Mouse (Mus musculus) bone marrow, adult 2 months (tissue): Measurements from ENCODE around the gene AA986860. TPM values are rescaled to one million over a fixed set of nuclear protein-coding genes. Genes with fewer than 3 reads are reported as not detected.

Source experiments
- H3K27ac ChIP-seq: fragments of 200-500 bp; 2 replicates; pipeline ENCODE4 v1.5.1; 2012; ENCODE audit warnings: low read depth, mild to moderate bottlenecking, control low read depth, inconsistent platforms, low read length; ENCODE audit not compliant: control insufficient read depth, poor library complexity, insufficient read depth
- H3K4me1 ChIP-seq: fragments of 200-500 bp; 2 replicates; pipeline ENCODE4 v1.6.1; 2011; ENCODE audit warnings: low read length; ENCODE audit not compliant: control insufficient read depth, insufficient read depth
- H3K4me3 ChIP-seq: fragments of 200-500 bp; replicated peaks from 2 replicates; pipeline ENCODE3; 2011; ENCODE audit warnings: mild to moderate bottlenecking, low read depth, low read length, control low read depth; ENCODE audit not compliant: control insufficient read depth
- CTCF ChIP-seq: fragments of 200-500 bp; IDR thresholded peaks from 2 replicates; pipeline ENCODE4 v1.5.1; 2011; ENCODE audit warnings: low read length, control low read depth; ENCODE audit not compliant: control insufficient read depth, insufficient read depth
- POLR2A ChIP-seq: fragments of 200-500 bp; IDR thresholded peaks from 2 replicates; pipeline ENCODE4 v1.6.1; 2011; ENCODE audit warnings: low read depth, mild to moderate bottlenecking, control low read depth, low read length, borderline replicate concordance; ENCODE audit not compliant: control insufficient read depth
- WGBS: fragments of 180-500 bp; shearing (Covaris S2); methylation state at CpG from one replicate; pipeline ENCODE4 v1.1.7; 2018; 5-methylcytosine and 5-hydroxymethylcytosine counted together
- polyA plus RNA-seq: library from polyadenylated mRNA; stranded (reverse); fragments of >200 nt; gene quantifications from 2 replicates; pipeline ENCODE4 v1.2.4, GENCODE M21; 2011; ENCODE audit warnings: low replicate concordance; ENCODE audit not compliant: missing spikeins, insufficient read depth, insufficient read length

AA986860 gene
- polyA plus RNA-seq, 1 experiment = 1.9 TPM

DNA sequence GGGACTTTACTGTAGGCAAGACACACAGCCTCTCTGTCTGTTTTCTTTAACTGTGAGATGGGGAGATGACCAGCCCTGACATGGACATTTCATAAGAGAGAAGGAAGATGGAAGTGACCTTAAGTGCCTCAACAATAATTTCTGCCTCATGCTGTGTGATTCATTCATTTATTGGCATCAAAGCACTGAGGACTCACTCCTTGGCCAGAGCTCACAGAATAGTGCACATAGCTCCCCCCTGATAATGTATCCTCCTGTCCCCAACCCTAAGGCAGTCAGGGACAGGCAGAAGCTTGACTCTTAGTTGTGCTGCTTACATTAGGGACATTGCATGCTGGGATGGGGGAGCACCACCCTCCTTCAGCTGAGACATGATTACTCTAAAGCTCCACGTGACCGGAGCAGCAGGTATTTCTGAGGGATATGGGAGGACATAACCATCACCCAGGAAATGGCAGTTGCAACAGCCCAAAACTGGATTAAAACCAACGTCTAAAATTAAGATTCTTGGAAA is 39.3 kb downstream of the AA986860 start:
- TF ChIP-seq CTCF (no peak), POLR2A (no peak)
- WGBS = 67% methylated on average over 3 of the region's 3 CpGs
- Histone ChIP-seq H3K4me1 (no peaks in the 10 kb centered on the region; the same call in 1 of the 2 replicates), H3K27ac (no peak overlapping the region), H3K4me3 (no peak overlapping the region)

DNA sequence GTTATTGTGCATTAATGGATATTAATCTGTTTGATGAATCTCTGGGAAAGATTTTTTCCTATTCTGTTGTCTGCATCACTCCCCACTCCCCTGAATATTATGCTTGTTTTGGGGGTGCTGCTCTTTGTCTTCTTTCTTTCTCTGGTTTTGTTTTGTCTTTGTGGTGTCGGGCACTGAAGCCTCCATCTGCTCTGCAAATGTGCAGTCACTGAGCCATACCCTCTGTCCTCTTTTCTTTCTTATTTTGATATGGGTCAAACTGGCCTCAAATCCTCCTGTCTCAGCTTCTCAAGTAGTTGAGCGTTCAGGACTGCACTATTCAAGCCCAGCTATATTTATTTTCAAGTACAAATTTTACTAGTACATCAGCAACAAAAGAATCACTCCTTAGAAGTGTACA is 43.5 kb downstream of the AA986860 start:
- 78% methylated on average over 2 of the region's 2 CpGs for WGBS
- no peaks in the 10 kb centered on the region; the same call in 1 of the 2 replicates for H3K4me1 ChIP-seq
- no peak overlapping the region for H3K4me3 ChIP-seq
- no peak for TF ChIP-seq CTCF
- no peak for TF ChIP-seq POLR2A
- H3K27ac ChIP-seq = no peak overlapping the region

DNA sequence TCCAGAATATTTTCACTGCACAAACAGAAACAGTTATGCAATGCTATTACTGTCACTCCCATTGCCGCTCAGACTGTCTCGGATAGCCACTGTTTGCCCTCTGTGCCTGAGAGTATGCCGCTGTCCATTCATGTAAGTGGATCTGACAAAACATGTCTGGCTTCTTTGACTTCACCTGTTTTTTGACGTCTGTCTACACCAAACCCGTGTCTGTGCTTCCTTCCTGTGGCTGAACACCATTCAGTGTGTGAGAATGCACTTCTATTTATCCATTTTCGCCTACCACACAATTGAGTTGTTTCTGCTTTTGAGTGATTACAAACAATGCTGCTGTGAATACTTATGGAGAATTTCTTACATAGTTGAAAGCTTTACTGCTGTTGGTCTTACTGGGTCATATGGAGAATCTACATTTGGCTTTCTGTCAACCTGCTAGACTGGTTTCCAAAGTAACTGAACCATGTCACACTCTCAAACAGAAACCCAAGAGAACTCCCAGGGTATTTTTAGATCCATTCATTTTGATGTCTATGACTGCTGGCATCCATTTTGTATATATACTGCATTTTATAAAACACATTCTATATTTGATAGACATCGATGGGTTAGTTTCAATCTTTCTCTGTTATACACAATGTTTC is 44.0 kb downstream of the AA986860 start:
- no peak overlapping the region for H3K4me3 ChIP-seq
- 59% methylated on average over 7 of the region's 7 CpGs for WGBS
- TF ChIP-seq POLR2A (no peak), CTCF (no peak)
- H3K4me1 ChIP-seq = no peaks in the 10 kb centered on the region; the same call in 1 of the 2 replicates
- H3K27ac ChIP-seq = no peak overlapping the region

DNA sequence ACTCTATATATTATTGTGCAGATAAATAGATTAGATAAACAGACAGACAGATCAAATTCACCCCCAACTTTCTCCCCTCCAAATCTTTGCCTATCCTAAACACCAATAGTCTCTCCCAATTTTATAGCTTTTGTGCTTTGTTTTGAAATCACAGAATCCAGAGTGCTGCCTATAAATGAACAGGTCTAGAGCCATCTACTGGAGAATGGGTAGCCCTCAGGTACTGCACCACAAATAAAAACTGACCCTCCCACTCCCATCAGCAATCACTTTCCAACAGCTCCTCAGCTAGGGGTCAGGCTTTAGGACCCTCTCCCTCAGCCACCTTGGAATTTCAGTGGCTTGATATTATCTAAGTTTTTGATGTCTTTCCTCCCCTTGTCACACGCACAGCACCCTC is 44.9 kb downstream of the AA986860 start:
- no peak overlapping the region for H3K4me3 ChIP-seq
- TF ChIP-seq CTCF = no peak
- TF ChIP-seq POLR2A = no peak
- 88% methylated on average over 1 of the region's 1 CpGs for WGBS
- H3K4me1 ChIP-seq = no peaks in the 10 kb centered on the region; the same call in 1 of the 2 replicates
- no peak overlapping the region for H3K27ac ChIP-seq

DNA sequence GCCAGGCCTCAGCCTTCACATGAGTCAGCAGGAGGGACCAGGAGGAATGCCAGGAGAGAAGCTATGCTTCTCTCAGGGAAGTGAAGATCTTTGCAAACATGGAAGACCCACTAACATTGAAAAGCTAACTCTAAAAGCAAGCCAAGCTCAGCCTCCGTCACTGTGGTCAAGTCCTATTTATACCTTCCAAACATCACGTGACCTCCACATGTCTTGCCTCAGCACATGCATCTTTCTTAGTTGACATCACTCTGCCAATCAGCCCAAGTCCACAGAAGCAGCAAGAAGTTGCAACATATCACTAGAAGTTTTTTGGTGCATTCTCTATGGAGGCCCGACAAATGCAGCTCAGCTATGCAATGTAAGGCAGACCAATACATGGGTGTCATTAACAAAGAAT is 48.1 kb downstream of the AA986860 start:
- H3K27ac ChIP-seq = no peak overlapping the region
- no peaks in the 10 kb centered on the region; the same call in 1 of the 2 replicates for H3K4me1 ChIP-seq
- 78% methylated on average over 3 of the region's 3 CpGs for WGBS
- no peak overlapping the region for H3K4me3 ChIP-seq
- TF ChIP-seq CTCF (no peak), POLR2A (no peak)

DNA sequence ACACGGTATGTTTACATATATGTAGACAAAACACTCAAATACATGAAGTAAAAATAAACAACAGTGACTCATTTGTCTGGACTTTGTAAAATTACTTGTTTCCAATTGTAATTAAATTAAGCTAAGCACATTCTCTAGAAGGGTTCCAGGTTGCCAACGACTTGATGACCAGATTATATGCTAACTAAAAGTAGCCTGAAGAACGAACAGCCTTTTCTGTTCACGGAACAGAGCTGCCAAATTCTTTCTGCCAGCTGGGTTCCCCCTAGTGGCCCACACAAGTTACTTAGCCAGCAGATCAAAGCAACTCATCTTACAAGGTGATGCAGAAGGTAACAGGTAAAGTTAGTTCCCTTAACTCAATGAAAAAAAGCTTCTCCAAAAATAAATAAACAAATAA is 52.3 kb downstream of the AA986860 start:
- 26% methylated on average over 4 of the region's 4 CpGs for WGBS
- H3K4me1 ChIP-seq = no peaks in the 10 kb centered on the region
- no peak overlapping the region for H3K4me3 ChIP-seq
- TF ChIP-seq CTCF = no peak
- TF ChIP-seq POLR2A = no peak
- H3K27ac ChIP-seq = no peak overlapping the region

DNA sequence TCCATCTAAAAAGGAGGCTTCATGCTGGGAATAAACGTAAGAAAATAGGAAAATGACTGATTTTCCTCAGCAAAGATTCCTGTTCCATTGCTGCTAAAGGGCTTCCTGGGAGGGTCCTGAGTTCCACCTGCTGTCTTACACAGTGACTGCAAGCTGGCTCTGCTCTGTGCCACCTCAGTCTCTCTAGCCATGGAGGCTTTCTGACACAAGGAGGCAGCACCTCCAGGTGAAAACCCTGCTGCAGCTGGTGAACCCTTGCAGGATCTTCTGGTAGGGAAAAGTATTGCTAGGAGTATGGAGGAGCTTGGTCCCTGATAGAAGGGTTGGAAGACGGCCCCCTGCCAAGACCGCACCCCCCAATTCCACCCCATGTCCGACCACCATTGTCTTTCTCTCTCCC is 55.2 kb downstream of the AA986860 start:
- H3K4me3 ChIP-seq = no peak overlapping the region
- TF ChIP-seq POLR2A (no peak), CTCF (peak; percentile 43; the same call in 1 of the 2 replicates)
- WGBS = 51% methylated on average over 4 of the region's 4 CpGs
- H3K4me1 ChIP-seq = no peaks in the 10 kb centered on the region
- no peak overlapping the region for H3K27ac ChIP-seq

DNA sequence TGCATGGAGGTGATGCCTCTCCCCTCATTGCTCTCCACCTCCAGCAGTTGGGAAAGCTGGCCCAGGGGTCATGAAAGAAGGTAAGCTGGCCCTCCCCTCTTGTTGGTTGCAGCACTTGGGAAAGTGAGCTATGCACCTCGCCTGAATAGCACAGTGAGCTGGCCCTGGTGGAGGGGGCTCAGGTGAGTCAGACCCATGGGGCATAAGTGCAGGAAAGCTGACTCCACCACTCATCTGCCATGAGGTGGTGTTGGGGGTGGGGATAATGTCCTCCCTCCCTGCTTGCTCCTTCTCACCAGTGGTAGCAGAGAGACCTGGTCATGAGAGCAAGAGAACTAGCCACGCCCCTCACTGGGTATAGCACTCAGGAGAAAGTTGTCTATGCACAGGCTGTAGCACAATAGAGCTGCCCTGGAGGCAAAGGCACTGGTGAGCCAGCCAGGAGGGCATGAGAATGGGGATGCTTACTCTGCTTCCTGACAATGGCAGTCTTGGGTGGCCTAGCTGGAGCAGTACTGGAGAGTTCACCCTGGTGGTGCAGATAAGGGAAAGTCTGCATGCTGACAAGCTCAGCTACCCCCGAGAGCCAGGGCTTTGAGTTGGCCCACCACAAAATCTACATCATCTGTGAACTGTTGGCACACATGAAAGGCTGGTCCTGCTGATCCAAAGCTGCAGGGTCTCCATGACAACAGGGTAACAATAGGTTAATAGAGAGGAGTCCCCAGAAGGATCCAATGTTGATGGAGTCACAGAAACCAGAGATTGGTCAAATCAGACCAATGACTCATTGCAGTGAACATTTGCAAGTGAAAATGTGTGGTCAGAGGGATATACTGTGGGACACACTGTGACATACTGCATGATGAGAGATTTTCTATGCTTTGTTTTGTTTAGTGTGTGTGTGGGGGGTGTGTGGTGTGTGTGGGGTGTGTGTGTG is 58.0 kb downstream of the AA986860 start:
- H3K4me3 ChIP-seq = no peak overlapping the region
- TF ChIP-seq POLR2A (no peak), CTCF (no peak)
- H3K4me1 ChIP-seq = no peaks in the 10 kb centered on the region
- 55% methylated on average over 3 of the region's 3 CpGs for WGBS
- H3K27ac ChIP-seq = no peak overlapping the region

Other genes with a start within 250 kb of the AA986860 start
- gene Zp3r, start 102.4 kb upstream of the AA986860 start, polyA plus RNA-seq = 0.82 TPM in 1 of 2 replicates, not detected in the other
- gene C4bp, start 70.3 kb upstream of the AA986860 start, polyA plus RNA-seq = 1.1 TPM in 1 of 2 replicates, not detected in the other
- gene Gm29427, start 16.2 kb upstream of the AA986860 start, polyA plus RNA-seq = 0.63 TPM in 1 of 2 replicates, not detected in the other
- gene Yod1, start 14.6 kb upstream of the AA986860 start, polyA plus RNA-seq = 11.6 and 16.1 TPM in 2 replicates
- gene Pfkfb2, start 2.7 kb upstream of the AA986860 start, polyA plus RNA-seq = 6.9 and 14.5 TPM in 2 replicates
- not detected in 2 replicates for gene Fcamr, start 68.9 kb downstream of the AA986860 start, polyA plus RNA-seq
- gene Pigr, start 94.7 kb downstream of the AA986860 start, polyA plus RNA-seq = 1.3 and 1.7 TPM in 2 replicates
- gene Fcmr, start 133.7 kb downstream of the AA986860 start, polyA plus RNA-seq = 13.2 and 36.6 TPM in 2 replicates
- gene Il24, start 155.5 kb downstream of the AA986860 start, polyA plus RNA-seq = not detected in 2 replicates
- not detected in 2 replicates for gene Il20, start 179.5 kb downstream of the AA986860 start, polyA plus RNA-seq
- not detected in 2 replicates for gene Il19, start 208.1 kb downstream of the AA986860 start, polyA plus RNA-seq